Mouse (Mus musculus): Measurements from ENCODE around the gene Lrrc55.

DNA sequence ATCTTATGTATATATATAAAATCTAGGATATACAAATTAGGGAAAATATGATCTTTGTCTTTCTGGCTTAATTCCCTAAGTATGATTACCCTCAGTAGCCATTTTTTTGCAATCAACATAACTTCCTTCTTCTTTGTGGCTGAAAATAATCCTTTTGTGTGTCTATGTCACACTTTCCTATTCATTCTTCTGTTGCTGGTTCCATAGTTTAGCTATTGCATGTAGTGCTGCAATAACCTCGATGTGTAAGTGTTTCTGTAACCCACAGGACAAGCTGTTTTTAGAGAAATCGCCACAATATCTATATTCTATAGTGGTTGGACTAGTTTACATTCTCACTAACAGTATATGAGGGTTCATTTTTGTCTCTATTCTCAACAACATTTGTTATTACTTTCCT lies 52.1 kb downstream of the Lrrc55 start:
- TF ChIP-seq POLR2A (IDR thresholded peaks at IDR 0.05; ENCODE audit: control insufficient read depth, low read depth, low read length) (no peak), CTCF (IDR thresholded peaks at IDR 0.05; ENCODE audit: control insufficient read depth, insufficient read depth, insufficient replicate concordance, low read depth, low read length) (no peak)
